Mouse (Mus musculus) MN1 (cell line): ENCODE measurements around the gene Cd7.
A peak's percentile ranks its signal among the peaks of the same experiment; 100 is the strongest.
"Not testable (repeated sequence)": the region's sequence is repeated elsewhere in the genome, so short reads cannot be mapped to it uniquely, and the experiment has no call there.

Experiments used
- DNase-seq: peaks from one replicate; pipeline ENCODE4 v3.0.0-alpha.2; 2016; ENCODE audit warnings: low spot score

Gene Cd7

DNA sequence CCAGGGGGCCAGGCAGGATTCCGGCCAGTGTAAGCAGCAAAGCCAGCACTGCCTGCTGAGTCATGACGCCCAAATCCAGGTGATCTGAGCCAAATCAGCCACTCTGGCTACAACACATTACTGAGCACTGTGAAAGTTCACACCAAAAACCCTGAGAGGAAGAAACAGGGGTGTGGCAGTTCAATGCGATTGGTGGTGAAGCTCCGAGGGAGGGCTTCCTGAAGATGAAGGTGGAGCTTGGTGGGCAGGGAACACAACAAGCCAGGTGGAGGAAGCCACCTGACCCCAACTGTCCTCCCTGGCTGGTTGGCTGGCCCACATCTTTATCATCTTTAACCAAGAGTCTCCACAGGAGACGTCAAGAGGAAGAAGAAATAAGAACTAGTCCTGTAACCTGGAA lies at the start of gene Cd7:
Gene Cd7 (minus strand): TSS at position 117 of the 400 bp plus-strand sequence.
- no peak for DNase-seq

DNA sequence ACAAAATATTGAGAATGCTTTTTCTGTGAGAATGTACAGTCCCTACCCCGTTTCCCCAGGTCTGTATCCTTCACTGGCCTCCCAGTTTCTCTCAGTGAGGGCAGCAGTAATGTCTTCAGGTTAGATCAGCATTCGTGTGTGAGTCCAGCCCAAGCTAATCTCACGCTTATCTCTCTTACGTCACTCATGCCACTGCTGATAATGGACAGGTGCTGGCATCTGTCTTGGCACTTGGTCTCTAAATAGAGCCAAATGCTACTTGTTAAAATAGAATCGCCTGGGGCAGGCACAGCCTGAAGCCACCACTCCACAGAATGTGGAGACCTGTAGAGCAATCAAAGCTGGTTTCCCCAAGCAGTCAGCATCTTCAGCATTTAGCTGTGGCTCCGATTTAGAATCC lies 49.8 kb upstream of the Cd7 start:
- DNase-seq, result no peak

DNA sequence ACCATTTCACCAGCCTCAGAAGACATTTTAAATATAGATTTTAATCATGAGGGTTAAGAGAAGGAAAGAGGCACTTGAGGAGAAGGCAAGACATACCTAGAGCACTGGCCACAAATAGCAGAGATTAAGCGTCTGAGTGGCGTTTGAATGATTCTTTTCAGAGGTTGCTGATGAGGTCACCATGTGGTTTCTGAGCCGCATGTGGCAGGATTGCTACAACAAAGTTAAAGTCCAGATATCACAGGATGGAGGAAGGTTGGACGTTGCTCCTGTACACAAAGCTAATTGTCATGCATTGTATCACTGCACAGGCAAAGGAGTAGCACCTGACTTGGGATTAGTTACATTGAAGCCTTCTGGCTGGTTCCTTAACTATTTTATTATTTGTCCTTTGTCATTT lies 47.1 kb upstream of the Cd7 start:
- DNase-seq, result no peak

DNA sequence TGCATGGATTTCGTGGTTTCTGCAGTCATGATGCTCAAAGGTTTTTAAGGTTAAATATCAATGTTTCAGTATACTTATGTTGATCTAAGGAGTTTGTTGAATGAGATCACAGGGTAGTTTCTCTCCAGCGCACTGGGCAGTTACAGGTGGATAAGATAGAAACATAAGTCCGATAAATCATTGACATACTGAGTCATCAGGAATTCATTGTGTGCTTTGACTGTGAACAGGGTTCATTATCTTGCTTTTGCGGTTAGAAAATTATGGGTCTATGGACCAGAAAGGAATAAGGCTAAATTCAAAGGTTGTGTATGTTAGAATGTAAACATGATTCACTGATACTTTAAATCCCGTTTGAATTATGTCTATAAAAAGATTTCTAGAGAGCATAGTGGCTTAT lies 46.0 kb upstream of the Cd7 start:
- no peak for DNase-seq

DNA sequence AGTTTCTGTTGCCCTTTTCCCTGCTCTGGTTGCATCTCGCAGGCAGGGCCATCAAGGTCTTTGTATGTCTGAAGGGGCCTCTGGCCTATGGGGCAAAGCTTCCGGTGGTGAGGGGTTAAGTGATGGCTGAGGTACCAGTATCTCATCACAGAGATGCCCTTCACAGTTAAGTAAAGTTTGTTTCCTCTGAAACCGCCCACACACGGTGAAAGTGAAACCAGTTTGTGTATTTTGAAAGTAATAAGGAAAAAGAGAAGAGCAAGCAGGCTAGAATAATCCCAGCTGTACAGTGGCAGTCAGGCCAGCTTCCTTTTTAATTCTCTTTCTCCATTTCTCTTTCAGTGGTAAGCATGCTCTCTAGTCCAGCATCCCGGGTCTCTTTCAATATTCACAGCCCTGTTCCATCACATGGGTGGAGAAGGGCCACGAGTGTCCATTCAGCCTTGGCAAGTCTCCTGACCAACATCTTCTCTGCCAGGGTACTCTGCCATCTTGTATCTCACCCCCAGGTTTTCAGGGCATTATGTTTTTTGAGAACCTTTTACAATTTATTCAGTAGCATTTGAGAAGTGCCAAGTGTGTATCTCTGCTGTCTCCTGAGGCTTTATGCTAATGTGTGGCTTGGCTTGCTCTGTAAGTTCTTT lies 43.8 kb upstream of the Cd7 start:
- DNase-seq, result no peak

DNA sequence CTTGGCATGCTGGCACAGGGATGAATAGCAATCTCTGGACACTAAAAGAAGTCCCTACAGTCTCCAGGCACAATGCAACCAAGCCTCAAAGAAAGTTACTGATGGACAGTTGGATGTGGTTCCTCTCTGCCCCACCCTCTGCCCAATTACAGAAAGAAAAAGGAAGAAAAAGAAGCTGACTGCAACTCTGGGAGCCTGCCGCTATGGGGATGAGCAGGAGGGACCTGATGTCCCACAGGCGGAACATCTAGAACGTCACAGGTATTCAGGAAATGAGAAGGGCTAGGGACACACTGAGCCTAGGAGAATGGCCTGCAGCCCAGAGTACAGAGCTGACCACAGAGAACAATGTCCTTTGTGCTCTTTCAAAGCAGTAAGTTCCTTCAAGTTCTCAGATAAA lies 43.0 kb upstream of the Cd7 start:
- DNase-seq, result no peak

DNA sequence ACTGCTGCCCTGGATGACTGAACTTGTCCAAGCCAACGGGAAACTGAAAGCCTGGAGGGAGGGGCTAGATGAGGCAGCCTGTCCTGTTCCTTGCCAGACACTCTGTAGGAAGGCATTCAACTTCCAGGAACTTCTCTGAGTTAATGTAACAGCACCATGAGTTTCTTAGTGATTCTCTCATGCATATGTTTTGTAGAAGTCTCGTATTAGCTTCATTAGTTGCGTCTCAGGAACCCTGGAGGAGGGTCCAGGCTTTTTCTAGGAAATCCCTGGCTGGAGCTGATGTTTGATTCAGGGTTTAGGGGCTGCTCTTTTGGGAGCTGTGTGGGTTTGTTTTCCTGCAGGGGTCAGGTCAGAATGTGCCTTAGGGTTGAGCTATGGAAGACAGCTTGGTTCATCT lies 41.9 kb upstream of the Cd7 start, which contains the start of gene Sectm1a:
Gene Sectm1a (minus strand): TSS at position 101 of the 400 bp plus-strand sequence.
- no peak for DNase-seq

DNA sequence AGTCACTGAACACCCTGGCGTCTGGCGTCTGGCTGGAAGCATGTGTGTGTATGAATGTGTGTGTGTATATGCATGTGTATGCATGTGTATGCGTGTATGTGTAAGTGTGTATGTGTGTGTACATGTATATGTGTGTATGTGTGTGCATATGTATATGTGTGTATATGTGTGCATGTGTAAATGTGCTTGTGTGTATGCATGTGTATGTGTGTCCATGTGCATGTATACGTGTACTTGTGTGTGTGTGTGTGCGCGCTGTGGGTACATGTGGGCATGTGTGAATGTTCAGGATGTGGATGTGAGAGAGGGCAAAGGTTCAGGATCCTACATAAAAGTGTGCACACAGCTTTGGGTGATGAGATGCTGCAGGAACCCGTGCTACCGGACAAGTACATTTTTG lies 41.1 kb upstream of the Cd7 start:
- DNase-seq, result no peak

DNA sequence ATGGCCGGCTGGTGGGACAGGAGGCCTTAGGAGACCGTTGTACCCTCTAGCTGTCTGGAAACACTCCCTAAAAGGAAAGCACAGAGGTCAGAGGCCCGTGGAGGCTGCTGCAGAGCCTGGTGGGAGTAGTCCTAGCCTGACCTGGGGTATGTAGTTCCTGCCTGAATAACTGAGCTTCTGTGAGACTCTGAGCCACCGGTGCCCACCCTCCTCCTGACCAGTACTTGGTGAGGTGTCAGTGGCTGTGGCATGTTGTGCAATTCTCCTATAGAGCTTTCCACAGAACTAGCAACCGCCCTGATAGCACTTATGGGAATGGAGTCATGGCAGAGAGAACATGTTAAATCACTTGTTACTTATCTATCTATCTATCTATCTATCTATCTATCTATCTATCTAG lies 36.4 kb upstream of the Cd7 start:
- DNase-seq, result no peak

DNA sequence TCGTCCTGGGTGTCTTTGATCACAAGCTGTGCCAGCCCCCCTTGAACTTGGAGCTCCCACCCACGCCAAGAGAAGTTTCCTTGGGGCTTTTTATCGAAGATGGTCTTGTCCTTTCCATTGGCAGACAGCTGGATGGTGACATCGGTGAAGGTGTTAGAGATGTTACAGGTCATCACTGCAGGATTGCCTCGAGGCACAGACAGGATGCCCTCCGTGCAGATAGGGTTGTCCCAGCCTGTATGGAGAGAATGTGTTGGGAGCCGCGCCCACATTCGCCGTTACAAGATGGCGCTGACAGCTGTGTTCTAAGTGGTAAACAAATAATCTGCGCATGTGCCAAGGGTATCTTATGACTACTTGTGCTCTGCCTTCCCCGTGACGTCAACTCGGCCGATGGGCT lies 30.4 kb upstream of the Cd7 start:
- DNase-seq, result not testable (repeated sequence)

DNA sequence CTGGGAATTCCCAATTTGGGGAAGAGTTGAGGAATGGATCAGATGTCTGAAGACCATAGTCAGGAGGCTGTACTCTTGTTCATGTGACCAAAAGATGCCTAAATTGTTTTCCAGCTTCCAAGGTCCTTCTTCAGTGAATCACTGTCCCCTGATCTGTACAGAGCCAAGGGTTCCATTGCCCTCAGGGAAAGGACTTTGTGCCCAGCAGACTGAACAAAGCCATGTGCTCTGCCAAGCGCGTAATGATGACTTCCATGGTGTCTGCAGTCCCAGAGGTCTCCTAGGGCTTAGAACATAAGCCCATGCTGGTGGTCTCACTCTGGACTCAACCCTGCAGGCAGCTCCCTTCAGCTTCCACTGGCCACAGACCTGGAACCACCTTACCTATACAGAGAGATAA lies 28.7 kb upstream of the Cd7 start:
- no peak for DNase-seq

DNA sequence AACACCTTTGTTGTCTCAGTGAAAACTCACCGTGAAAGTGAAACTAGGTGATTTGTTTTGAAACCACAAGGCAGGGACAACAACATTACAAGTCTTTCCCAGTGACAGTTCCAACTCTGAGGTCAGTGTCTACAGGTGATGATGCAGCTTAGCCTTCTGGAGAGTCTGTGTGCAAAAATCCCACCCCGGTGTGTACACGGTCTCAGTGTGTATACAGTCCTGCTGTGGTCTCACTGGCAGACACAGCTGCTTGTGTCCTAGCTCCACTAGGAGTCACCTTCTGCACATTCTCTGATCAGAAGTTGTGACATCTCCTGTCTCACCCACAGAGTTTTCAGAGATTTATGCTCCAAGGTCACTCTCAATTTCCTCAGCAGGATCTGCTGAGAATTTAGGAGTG lies 25.0 kb upstream of the Cd7 start:
- DNase-seq, result no peak

DNA sequence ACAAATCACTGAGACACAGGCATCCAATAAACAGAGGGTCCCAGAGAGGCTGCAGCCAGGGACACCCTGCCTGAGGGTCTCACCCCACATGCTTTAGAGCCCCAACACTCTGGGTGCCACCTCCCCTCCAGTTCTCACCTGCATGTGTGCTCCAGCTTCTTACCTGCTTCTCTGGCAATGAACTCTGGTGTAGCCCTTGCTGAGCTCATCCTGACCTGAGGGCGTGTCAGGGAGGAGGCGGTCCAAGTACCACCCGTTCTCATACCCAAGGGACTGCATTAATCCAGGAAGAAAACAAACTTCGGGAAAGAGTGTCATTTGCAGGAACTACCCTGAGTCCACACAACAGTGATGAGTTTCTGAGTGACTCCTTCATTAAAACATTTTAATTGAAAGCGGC lies 24.2 kb upstream of the Cd7 start, which contains the start of gene Sectm1b:
Gene Sectm1b (minus strand): TSS at position 191 of the 400 bp plus-strand sequence.
- no peak for DNase-seq

DNA sequence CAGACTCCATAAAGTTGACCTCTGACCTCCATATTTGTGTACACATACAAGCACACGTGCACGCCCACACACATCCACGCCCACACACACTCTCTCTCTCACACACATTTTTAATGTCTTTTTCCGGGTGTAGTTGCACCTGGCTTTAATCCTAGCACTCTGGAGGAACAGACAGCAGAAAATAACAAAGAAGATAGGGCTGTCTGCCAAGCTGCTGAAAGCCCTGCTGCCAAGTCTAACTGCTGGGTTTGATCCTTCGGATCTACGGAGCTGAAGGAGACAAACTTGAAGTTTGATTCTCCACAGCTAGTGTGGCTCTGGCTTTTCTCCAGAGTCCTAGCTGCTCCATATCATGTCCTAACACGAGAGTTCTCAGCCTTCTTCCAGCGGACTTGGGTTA lies 22.4 kb upstream of the Cd7 start:
- no peak for DNase-seq

DNA sequence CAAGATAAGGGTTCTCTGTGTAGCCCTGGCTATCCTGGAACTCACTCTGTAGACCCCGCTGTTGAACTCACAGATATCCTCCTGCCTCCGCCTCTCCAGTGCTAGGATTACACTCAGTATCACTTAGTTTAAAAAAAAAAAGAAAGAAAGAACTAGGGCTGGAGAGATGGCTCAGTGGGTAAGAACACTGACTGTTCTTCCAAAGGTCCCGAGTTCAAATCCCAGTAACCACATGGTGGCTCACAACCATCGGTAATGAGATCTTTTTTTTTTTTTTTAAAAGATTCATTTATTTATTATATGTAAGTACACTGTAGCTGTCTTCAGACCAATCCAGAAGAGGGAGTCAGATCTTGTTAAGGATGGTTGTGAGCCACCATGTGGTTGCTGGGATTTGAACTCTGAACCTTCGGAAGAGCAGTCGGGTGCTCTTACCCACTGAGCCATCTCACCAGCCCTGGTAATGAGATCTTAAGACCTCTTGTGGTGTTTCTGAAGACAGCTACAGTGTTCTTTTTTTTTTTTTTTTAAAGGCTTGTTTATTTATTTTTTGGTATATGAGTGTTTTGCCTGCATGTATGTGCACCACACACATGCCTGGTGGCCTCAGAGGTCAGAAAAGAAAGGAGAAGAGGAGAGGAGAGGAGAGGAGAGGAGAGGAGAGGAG lies 21.3 kb upstream of the Cd7 start:
- not testable (repeated sequence) for DNase-seq

DNA sequence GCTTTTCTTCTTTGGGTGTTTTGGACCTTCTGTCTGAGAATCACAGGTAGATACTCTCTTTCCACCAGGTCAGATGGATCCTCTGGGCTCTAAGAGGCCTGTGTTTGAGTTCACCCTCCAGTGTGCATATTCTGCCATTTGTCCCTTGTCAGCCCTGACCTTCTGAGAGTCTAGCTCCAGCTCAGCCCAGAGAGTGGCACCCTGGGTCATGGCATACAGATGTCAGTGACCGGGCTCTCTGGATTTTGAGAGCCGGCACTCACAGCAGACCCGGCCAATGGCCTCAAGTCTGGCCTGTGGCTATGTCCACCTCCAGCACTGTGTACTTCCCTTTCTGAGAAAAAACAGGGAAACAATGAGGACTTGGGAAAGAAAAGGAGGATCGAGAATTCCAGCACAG lies 20.3 kb upstream of the Cd7 start:
- no peak for DNase-seq

DNA sequence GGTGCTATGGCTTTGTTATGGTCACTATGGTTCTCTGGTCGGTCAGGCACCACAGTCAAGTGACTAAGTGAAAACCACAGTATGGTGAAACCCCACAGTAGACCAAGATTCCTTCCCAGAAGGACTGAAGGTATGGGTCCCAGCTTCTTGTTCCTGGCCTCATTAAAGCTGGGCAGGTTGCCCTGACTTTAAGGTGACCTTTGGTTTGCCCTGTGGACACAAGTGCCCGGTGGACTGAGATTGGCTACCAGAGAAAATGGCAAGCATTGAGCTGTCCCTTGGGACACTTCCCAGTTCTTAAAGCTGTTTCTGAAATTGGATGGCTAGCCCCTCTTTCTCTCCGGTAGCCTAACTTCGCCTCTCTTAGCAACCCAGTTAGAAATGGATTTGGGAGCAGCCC lies 19.7 kb upstream of the Cd7 start:
- no peak for DNase-seq

DNA sequence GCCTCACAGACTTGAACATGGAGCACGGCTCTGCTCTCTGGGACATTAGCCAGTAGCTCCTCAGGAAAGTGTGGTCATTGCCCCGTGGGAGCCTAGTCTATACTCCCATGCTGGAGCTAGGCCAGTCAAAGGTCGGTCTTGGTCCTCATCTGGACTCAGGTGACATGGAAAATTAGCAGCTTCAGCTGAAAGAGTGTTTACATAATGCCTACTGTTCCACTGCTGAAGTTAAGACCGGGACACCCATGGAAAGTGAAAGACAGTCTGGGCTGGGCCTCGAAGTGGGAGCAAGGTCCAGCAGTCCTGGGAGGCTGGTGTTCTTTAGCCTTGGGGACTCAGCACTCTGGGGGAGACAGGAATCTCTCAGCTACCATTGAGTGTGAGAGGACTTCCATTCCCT lies 18.9 kb upstream of the Cd7 start:
- no peak for DNase-seq

DNA sequence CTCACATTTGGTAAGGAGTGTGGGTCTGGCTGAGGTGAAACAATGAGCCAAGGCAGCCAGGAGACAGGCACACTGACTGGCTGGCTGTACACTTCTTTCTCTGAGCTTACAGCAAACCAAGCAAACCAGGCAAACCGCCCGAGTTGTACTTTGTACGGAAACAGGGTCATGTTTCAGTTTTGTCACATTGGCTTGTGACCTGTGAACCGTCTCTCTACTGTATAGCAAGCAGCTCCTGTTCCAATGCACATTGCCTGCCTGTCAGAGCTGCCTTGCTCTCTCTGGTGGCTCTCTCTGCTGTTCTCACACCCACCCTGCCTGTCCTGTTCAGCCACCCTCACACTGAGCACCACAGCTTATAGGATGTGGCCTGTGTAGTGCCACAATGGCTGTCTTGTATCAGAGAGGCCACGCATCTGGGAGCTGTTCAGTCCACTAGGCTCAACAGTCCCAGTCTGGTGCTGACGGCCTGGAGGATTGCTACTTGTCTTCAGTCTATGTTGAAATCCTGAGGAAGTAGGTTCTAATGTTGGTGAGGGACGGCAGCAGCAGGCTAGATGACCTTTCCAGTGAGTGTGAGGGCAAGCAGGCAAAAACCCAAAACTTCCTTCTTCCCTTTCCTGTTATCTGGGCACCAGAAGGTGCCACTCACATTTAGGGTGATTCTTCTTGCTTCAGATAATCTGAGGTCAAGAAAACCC lies 17.5 kb upstream of the Cd7 start:
- no peak for DNase-seq

DNA sequence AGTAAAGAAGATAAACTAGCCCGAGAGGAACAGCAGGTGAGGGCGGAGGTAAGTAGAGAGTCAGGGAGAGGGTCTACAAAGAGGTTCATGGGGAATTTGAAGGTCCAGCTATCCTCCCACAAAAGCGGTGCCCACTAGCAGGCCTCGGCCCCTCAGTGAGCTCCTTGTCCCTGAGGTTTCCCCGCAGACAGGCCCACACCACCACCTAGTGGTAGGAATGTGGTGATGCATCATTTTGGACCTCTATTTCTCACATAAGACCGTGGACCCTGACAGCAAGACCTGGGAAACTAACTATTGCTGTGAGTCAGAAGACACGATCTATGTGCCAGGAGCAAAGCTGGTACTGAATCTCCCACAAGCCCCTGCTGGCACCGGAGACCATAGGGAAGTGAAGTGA lies 14.3 kb upstream of the Cd7 start:
- DNase-seq, result peak; percentile 88

DNA sequence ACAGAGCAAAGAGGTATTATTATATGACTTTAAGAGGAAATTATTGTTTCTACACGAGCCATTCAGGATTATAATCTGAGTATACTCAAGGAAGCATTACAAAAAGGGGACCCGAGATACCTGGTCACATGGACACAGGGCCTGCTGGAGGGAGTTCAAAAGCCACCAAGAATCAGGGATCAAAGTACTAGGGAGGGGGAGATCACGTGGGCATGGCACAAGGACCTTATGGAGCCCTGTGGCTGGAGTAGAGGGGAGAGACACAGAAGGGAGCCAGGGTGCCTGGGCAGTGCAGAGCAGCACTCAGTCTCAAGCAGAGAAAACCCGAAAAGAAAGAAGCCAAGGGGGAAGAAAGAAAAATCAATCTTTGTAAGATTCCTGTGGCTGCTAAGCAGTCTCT lies 13.2 kb upstream of the Cd7 start:
- no peak for DNase-seq

DNA sequence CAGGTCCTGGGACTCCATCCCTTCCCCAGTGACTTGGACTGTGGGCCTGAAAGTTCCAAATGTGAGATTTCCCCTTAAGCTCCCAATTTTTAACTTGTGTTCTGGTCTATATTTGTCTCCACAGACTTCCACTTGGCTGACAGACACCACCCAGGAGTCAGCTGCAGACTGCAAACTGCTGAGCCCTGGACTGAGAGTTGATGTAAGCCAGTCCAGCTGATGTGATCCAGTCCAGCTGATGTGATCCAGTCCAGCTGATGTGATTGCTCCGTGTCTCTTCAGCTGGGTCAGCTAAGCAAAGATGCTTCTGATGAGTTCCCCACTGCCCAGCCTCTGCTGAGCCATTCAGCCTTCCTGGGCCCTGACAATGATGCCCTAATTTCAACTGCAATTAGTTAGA lies 12.6 kb upstream of the Cd7 start:
- peak; percentile 30 for DNase-seq

DNA sequence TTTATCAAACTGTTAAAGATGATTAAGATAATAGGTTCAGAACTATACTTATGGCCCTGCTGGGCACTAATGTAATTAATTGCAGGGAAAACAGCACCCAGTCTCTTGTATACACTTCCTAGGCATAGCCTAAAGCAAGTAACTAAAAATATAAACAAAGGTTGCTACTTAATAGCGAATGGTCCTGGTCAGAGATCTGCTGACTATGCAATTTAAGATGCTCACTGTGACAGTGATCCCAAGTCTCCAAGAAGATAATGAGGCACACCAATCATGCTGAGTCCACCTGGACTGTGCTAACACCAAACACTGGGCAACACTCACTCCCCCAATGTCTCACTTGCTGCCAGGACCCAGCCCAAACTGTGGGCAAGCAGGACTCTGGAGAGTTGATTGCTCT lies 10.6 kb upstream of the Cd7 start:
- no peak for DNase-seq
